Mouse (Mus musculus) neural tube, embryonic 13.5 days (tissue): ENCODE measurements around the gene Ocel1. TPM values are rescaled to one million over a fixed set of nuclear protein-coding genes. Genes with fewer than 3 reads are reported as not detected.

Experiments
- ATAC-seq: fragments of 200-750 bp; cut with Nextera tagmentation; 2 replicates; pipeline ENCODE4 v1.8.0; 2017; ENCODE audit warnings: low read depth, mild to moderate bottlenecking, moderate TSS enrichment, moderate library complexity
- H3K27ac ChIP-seq: fragments of 300-500 bp; sonication (generic); replicated peaks from 2 replicates; pipeline ENCODE4 v1.5.1; 2015; ENCODE audit warnings: moderate library complexity, mild to moderate bottlenecking, inconsistent platforms
- H3K27me3 ChIP-seq: fragments of 300-500 bp; sonication (generic); 2 replicates; pipeline ENCODE4 v1.6.1; 2015; ENCODE audit warnings: mild to moderate bottlenecking, inconsistent platforms
- H3K36me3 ChIP-seq: fragments of 300-500 bp; sonication (generic); 2 replicates; pipeline ENCODE4 v1.6.1; 2015; ENCODE audit warnings: mild to moderate bottlenecking, inconsistent platforms
- H3K4me1 ChIP-seq: fragments of 300-500 bp; sonication (generic); replicated peaks from 2 replicates; pipeline ENCODE4 v1.6.1; 2015; ENCODE audit warnings: inconsistent platforms
- H3K4me2 ChIP-seq: fragments of 300-500 bp; sonication (generic); 2 replicates; pipeline ENCODE4 v1.6.1; 2015; ENCODE audit warnings: inconsistent platforms, mild to moderate bottlenecking, moderate library complexity
- H3K4me3 ChIP-seq: fragments of 300-500 bp; sonication (generic); 2 replicates; pipeline ENCODE4 v1.5.1; 2015; ENCODE audit warnings: mild to moderate bottlenecking, inconsistent platforms
- H3K9ac ChIP-seq: fragments of 300-500 bp; sonication (generic); 2 replicates; pipeline ENCODE4 v1.6.1; 2015; ENCODE audit warnings: moderate library complexity, mild to moderate bottlenecking, inconsistent platforms
- H3K9me3 ChIP-seq: fragments of 300-500 bp; sonication (generic); 2 replicates; pipeline ENCODE4 v1.6.1; 2016; ENCODE audit warnings: inconsistent platforms
- WGBS: fragments of 180-500 bp; shearing (Covaris S2); methylation state at CpG from one replicate; pipeline ENCODE4 v1.1.7; 2015; 5-methylcytosine and 5-hydroxymethylcytosine counted together
- polyA plus RNA-seq: library from polyadenylated mRNA; unstranded; fragments of >200 nt; fragmentation: Nextera tagmentation; extraction: Ambion mirVana; gene quantifications from 2 replicates; pipeline ENCODE4 v1.2.1, GENCODE M21; 2015

Ocel1 gene
- polyA plus RNA-seq, 1 experiment from 2014 or later, result 6.0 TPM

- peaks cover 5% of the 10 kb centered on the region; the same call in 1 of the 2 replicates for H3K36me3 ChIP-seq
- H3K9ac ChIP-seq, result peak within 1 kb of the TSS; percentile 83
- H3K27me3 ChIP-seq, result no peaks in the 10 kb centered on the region
- H3K4me3 ChIP-seq, result peak within 1 kb of the TSS; percentile 80
- under 1% methylated on average over 67 of the region's 89 CpGs for WGBS
- H3K4me2 ChIP-seq, result peak within 1 kb of the TSS; percentile 99
- no peaks in the 10 kb centered on the region for H3K9me3 ChIP-seq
- ATAC-seq, result peak; percentile 58
- H3K27ac ChIP-seq, result peak within 1 kb of the TSS; percentile 92
- peaks cover 55% of the 10 kb centered on the region for H3K4me1 ChIP-seq
Measured at GRCm38 (mm10) chr8:71381421-71381970, 10.4 kb downstream of the Ocel1 start, which contains the start of gene Nr2f6. TSS of gene Nr2f6 (minus strand) at chr8:71381960.

GRCm38 (mm10) chr8:71381971-71382961 lies 11.2 kb downstream of the Ocel1 start:
- WGBS, result 2% methylated on average over 46 of the region's 80 CpGs
- Histone ChIP-seq H3K27me3 (no peaks in the 10 kb centered on the region), H3K9ac (peak overlapping the region; percentile 83), H3K9me3 (no peaks in the 10 kb centered on the region), H3K4me3 (peak overlapping the region; percentile 80), H3K36me3 (peaks cover 5% of the 10 kb centered on the region; the same call in 1 of the 2 replicates), H3K4me1 (peaks cover 48% of the 10 kb centered on the region), H3K27ac (peak overlapping the region; percentile 92), H3K4me2 (peak overlapping the region; percentile 99)
- ATAC-seq, result peak; percentile 83

- no peaks in the 10 kb centered on the region for H3K9me3 ChIP-seq
- H3K9ac ChIP-seq, result no peak overlapping the region
- ATAC-seq, result no peak
- no peaks in the 10 kb centered on the region for H3K36me3 ChIP-seq
- H3K27me3 ChIP-seq, result no peaks in the 10 kb centered on the region
- H3K4me1 ChIP-seq, result peaks cover 45% of the 10 kb centered on the region
- WGBS, result 10% methylated on average over 12 of the region's 12 CpGs
- H3K27ac ChIP-seq, result peak overlapping the region; percentile 92; the same call in 1 of the 2 replicates
- no peak overlapping the region for H3K4me3 ChIP-seq
- H3K4me2 ChIP-seq, result no peak overlapping the region
Measured at GRCm38 (mm10) chr8:71383396-71383795, 12.3 kb downstream of the Ocel1 start.

- ATAC-seq, result no peak
- Histone ChIP-seq H3K27ac (no peak overlapping the region), H3K36me3 (no peaks in the 10 kb centered on the region), H3K9me3 (no peaks in the 10 kb centered on the region), H3K4me1 (peaks cover 40% of the 10 kb centered on the region), H3K9ac (no peak overlapping the region), H3K4me2 (no peak overlapping the region), H3K27me3 (no peaks in the 10 kb centered on the region), H3K4me3 (no peak overlapping the region)
- 57% methylated on average over 3 of the region's 3 CpGs for WGBS
Measured at GRCm38 (mm10) chr8:71383860-71384259, 12.8 kb downstream of the Ocel1 start.

- no peak overlapping the region for H3K4me3 ChIP-seq
- no peaks in the 10 kb centered on the region for H3K9me3 ChIP-seq
- no peak overlapping the region for H3K27ac ChIP-seq
- no peak for ATAC-seq
- no peak overlapping the region for H3K4me2 ChIP-seq
- 68% methylated on average over 12 of the region's 12 CpGs for WGBS
- H3K27me3 ChIP-seq, result no peaks in the 10 kb centered on the region
- no peak overlapping the region for H3K9ac ChIP-seq
- peaks cover 25% of the 10 kb centered on the region for H3K4me1 ChIP-seq
- H3K36me3 ChIP-seq, result no peaks in the 10 kb centered on the region
Measured at GRCm38 (mm10) chr8:71385212-71385835, 14.2 kb downstream of the Ocel1 start.

- no peak overlapping the region for H3K9ac ChIP-seq
- no peaks in the 10 kb centered on the region for H3K9me3 ChIP-seq
- H3K4me2 ChIP-seq, result no peak overlapping the region
- no peaks in the 10 kb centered on the region for H3K36me3 ChIP-seq
- H3K27ac ChIP-seq, result no peak overlapping the region
- H3K4me3 ChIP-seq, result no peak overlapping the region
- WGBS, result 77% methylated on average over 1 of the region's 1 CpGs
- ATAC-seq, result no peak
- H3K27me3 ChIP-seq, result no peaks in the 10 kb centered on the region
- H3K4me1 ChIP-seq, result peaks cover 2% of the 10 kb centered on the region
Measured at GRCm38 (mm10) chr8:71388267-71388666, 17.2 kb downstream of the Ocel1 start.

- no peak overlapping the region for H3K4me3 ChIP-seq
- no peaks in the 10 kb centered on the region for H3K9me3 ChIP-seq
- H3K27me3 ChIP-seq, result no peaks in the 10 kb centered on the region
- WGBS, result 95% methylated on average over 2 of the region's 2 CpGs
- ATAC-seq, result no peak
- H3K27ac ChIP-seq, result no peak overlapping the region
- no peaks in the 10 kb centered on the region for H3K36me3 ChIP-seq
- H3K4me1 ChIP-seq, result no peaks in the 10 kb centered on the region; the same call in 1 of the 2 replicates
- H3K4me2 ChIP-seq, result no peak overlapping the region
- H3K9ac ChIP-seq, result no peak overlapping the region
Measured at GRCm38 (mm10) chr8:71391696-71392095, 20.6 kb downstream of the Ocel1 start.

- 79% methylated on average over 5 of the region's 5 CpGs for WGBS
- H3K4me3 ChIP-seq, result no peak overlapping the region
- H3K4me2 ChIP-seq, result no peak overlapping the region
- H3K36me3 ChIP-seq, result no peaks in the 10 kb centered on the region
- ATAC-seq, result no peak
- H3K9me3 ChIP-seq, result no peaks in the 10 kb centered on the region
- no peak overlapping the region for H3K9ac ChIP-seq
- H3K27me3 ChIP-seq, result no peaks in the 10 kb centered on the region
- H3K27ac ChIP-seq, result no peak overlapping the region
- peaks cover 4% of the 10 kb centered on the region for H3K4me1 ChIP-seq
Measured at GRCm38 (mm10) chr8:71392391-71392790, 21.3 kb downstream of the Ocel1 start.

GRCm38 (mm10) chr8:71392871-71393270 lies 21.8 kb downstream of the Ocel1 start:
- Histone ChIP-seq H3K36me3 (no peaks in the 10 kb centered on the region), H3K4me1 (peaks cover 8% of the 10 kb centered on the region), H3K27me3 (no peaks in the 10 kb centered on the region), H3K9me3 (no peaks in the 10 kb centered on the region), H3K4me2 (peak overlapping the region; percentile 13; the same call in 1 of the 2 replicates), H3K9ac (no peak overlapping the region), H3K27ac (no peak overlapping the region), H3K4me3 (no peak overlapping the region)
- WGBS, result 20% methylated on average over 3 of the region's 3 CpGs
- ATAC-seq, result no peak

- Histone ChIP-seq H3K4me3 (no peak overlapping the region), H3K27me3 (no peaks in the 10 kb centered on the region), H3K4me2 (peak overlapping the region; percentile 21), H3K27ac (no peak overlapping the region), H3K9ac (0 out of 2 replicates have a peak overlapping the region, but pooled peaks have one; percentile 22), H3K9me3 (no peaks in the 10 kb centered on the region), H3K36me3 (peaks cover 13% of the 10 kb centered on the region), H3K4me1 (peaks cover 8% of the 10 kb centered on the region)
- no peak for ATAC-seq
- WGBS, result 83% methylated on average over 7 of the region's 7 CpGs
Measured at GRCm38 (mm10) chr8:71394481-71394880, 23.4 kb downstream of the Ocel1 start.

- Histone ChIP-seq H3K27ac (peak overlapping the region; percentile 28), H3K9ac (no peak overlapping the region), H3K4me1 (peaks cover 8% of the 10 kb centered on the region), H3K36me3 (peaks cover 18% of the 10 kb centered on the region), H3K4me3 (no peak overlapping the region), H3K4me2 (peak overlapping the region; percentile 21; the same call in 1 of the 2 replicates), H3K9me3 (no peaks in the 10 kb centered on the region), H3K27me3 (no peaks in the 10 kb centered on the region)
- no peak for ATAC-seq
- WGBS, result 87% methylated on average over 10 of the region's 10 CpGs
Measured at GRCm38 (mm10) chr8:71395071-71395470, 24.0 kb downstream of the Ocel1 start.

- Histone ChIP-seq H3K9me3 (no peaks in the 10 kb centered on the region), H3K27me3 (no peaks in the 10 kb centered on the region), H3K4me2 (peak within 1 kb of the TSS; percentile 74), H3K4me1 (peaks cover 8% of the 10 kb centered on the region), H3K27ac (peak within 1 kb of the TSS; percentile 64), H3K9ac (peak within 1 kb of the TSS; percentile 82), H3K36me3 (peaks cover 21% of the 10 kb centered on the region), H3K4me3 (peak within 1 kb of the TSS; percentile 83)
- no peak for ATAC-seq
- WGBS, result 83% methylated on average over 9 of the region's 9 CpGs
Measured at GRCm38 (mm10) chr8:71395629-71396028, 24.5 kb downstream of the Ocel1 start, which contains the start of gene Ushbp1. TSS of gene Ushbp1 (minus strand) at chr8:71395802.
